Mouse (Mus musculus): ENCODE measurements at regions not wholly inside any gene's neighbourhood (a gene's known extent, or its start where the extent isn't known, plus 50 kb on each side); places are given as distances from the start of the nearest gene placed in this dataset.

DNA sequence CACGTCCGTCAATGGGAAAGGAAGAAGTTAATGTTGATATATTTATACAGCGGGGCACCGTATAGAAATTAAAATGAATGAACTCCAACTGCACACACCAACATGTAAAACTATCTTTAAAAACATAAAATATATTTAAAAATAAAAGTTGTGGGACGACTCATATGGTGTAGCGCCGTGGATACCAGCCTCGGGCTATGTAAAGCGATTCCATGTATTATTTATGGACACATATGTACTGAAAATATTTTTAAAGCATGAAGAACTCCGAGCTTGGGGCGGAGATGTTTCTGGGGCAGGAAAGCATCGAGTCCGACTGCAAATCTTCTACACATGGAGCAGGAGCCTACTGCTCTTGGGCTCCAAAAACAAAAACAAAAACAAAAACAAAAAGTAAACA lies 182.4 kb downstream of the Cryba4 start:
- ATAC-seq (ENCODE audit: poor library complexity, severe bottlenecking) = no peak

DNA sequence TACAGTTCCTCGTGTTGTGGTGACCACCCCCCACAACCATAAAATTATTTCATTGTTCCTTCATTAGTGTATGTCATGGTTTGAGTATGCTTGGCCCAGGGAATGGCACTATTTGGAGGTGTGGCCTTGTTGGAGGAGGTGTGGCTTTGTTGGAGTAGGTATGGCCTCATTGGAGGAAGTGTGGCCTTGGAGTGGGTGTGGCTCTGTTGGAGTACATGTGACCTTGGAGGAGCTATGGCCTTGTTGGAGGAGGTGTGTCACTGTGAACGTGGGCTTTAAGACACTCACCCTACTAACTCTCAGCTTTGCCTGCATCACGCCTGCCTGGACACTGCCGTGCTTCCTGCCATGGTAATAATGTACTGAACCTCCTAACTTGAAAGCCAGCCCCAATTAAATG lies 179.9 kb downstream of the Cryba4 start:
- no peak for ATAC-seq (ENCODE audit: poor library complexity, severe bottlenecking)

DNA sequence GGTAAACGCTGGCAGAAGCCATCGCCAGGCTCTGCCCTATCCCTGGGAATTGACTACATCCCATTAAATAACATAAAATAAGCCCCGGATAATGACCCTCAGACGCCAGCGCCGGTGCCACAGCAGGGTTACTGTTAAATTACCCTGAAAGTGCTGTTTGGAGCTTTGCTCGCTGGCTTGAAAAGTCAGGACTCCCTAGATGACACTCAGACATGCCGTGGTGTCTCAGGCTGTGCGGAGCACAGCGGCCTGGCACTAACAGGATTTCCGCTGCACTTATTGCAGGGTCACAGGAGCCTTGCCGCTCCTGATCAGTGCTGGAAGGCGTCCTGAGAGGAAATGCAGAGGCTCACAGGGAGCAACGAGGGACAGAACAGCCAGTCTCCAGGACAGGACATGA lies 175.2 kb downstream of the Cryba4 start:
- no peak for ATAC-seq (ENCODE audit: poor library complexity, severe bottlenecking)

DNA sequence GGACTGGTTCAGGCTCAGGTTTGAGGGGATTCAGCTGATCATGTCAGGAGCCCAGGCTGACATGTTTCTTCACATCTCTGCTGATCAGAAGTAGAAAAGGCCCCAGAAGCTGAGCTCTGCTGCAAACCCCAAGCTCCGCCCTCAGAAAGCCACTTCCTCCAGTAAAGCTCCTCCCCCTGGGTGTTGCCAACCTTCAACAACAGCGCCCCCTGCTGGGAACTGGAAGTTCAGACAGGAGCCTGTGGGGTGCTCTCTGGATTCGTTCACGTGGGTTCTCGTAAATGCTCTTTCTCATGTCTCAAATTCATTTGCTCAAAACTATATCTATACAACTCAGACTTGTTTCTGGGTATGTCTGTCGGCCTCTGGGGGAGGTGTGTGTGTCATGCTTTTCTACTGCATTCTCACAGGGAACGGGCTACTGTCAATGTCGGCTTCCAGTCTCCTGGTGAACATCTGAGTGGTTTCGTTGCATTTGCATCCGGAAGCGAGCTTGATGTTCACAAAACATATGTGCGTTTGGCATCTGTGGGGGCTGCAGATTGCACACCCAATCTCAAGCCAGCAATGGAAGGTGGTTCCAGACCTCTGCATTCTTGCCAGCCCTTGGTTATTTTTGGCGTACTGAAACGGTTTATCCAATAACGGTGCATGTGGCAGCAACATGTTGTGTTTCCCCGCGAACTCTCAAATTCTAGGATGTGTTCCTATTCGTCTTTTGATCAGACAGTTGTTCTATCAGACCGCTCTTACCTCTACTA lies 174.3 kb downstream of the Cryba4 start:
- no peak for ATAC-seq (ENCODE audit: poor library complexity, severe bottlenecking)

DNA sequence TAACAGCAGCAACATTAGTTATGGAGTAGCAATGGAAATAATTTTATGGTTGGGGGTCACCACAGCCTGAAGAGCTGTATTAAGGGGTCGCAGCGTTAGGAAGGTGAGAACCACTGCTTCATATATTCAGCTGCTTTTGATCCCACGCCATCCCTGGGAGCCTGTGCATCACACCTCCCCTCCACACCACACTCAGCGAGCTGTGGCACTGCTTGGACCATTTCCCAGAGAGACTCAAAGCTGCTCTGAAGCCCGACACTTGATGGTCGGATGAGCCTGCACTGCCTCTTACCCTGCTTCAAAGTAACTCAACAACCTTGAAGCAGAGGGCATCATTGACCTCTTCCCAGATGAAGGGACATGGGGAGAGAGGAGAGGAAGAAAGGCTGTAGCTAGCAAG lies 171.3 kb downstream of the Cryba4 start:
- no peak for ATAC-seq (ENCODE audit: poor library complexity, severe bottlenecking)

DNA sequence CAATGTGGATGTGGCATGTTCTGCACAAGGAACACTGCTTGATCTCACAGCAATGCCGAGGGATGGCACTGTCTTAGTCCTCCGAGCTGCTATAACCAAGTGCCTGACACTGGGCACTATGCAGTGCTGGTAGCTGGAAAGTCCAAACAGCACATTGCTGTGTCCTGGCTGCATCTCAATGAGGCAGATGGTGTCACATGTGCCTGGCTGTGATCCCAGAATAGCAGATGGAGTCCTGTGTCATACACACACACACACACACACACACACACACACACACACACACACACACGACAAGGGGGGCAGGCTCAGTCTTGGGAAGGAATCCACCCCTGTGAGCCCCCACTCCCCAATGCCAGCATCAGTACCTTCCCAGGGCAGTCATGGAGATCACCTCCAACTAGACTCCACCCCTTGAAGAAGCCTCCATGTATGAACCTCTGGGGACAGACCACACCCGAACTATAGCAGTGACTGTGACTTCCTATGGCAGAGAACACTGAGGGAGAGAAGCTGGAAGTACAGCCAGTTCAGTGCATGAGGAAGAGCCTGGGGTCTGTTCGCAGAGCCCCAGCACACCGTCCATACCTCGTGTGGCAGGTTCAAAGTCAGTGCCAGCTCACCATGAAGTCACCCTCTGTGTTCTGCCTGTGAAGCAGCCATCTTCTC lies 160.3 kb downstream of the Cryba4 start:
- ATAC-seq (ENCODE audit: poor library complexity, severe bottlenecking) = no peak

DNA sequence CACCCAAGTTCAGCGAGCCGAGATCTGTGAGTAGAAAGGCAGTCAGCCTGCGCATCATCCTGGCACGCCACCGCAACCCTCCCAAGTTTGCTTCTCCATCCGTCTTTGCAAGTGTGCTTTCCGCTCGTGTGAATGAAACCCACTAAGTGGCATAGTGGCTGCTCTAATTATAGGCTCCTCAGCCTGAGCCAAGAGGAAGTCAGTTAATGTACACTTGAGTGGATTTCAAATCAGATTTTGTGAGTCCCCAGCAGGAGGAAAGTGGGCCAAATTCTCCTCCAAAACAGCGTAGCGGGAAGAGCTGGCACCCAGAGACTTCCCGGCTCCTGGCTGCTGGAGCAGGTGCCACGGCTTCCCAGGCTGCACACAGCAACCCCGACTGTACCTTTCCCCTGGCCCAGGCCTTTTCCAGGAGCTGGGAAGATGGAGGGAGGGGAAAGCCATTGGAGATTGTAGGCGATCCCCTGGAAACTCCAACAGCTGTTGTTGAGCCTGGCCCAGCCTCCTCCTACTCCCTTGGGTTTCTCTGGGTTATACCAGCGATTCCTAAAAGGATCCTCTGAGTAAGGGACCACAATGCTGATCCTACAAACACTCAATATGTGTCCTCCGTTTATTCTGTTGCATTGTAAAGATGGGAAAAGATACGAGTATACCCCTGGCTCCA lies 158.3 kb downstream of the Cryba4 start:
- no peak for ATAC-seq (ENCODE audit: poor library complexity, severe bottlenecking)

DNA sequence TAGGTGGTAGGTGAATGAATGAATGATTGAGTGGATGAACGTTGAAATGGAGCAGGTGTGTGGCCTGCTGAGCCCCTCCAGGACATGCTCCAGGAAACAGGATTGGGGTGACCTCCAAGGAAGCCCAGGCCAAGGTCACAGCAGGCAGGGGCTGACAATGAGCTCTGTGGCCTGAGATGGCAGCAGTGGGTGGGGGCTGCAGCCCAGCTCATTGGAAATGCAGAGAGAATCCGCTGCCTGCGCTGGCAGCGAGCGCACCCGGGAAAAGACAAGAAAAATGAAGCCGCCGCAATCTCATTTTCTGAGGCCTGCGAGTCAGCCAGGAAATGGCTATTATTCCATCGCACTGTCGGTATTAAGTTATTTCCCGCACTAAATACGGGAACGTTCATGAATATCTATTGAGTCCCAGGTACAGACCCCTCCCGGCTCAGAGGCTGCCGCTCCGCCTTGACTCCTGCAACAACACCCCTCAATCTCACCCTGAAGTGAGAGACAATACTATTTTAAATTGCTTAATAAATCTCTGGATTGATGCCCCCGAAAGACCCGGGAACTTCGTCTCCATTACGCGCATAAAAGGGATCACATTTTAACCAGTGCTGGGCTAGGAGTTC lies 153.7 kb downstream of the Cryba4 start:
- no peak for ATAC-seq (ENCODE audit: poor library complexity, severe bottlenecking)

DNA sequence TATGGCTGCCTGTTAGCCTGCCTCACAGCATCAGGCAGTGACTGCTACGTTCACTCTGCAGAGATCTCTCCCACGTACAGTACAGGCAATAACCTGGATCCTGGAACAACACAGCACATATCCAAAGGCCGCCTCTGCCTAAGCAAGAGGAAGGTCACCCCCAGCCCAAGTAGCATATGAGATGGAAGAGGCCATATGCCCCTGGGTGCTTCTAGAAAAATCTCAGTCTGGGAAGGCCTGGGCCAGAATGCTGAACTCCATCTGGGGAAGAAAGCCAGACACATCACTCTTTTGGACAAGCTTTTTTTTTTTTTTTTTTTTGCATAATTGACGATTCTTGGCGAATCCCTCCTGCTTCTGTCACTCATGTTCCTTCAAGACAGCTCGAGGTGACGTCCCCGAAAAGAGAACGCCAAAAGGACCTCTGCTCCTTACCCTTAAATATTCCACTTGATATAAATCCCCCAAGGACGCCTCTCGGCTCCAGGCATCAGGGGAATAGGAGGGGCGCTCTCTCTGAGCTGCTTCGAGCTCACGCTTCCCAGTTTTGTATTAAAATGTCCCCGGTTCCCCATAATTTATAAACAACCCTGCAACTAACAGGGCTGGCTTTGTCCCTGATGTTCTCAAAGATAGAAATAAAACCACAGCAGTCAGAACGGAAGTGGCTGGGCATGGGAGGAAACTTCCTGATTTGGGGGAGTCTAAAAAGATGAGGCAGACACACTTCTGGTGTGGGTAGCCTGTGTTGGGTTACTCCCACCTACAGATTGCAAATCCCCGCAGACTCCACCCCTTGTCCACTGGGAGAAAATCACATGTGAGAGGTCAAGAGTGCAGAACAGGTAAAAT lies 150.4 kb downstream of the Cryba4 start:
- no peak for ATAC-seq (ENCODE audit: poor library complexity, severe bottlenecking)

DNA sequence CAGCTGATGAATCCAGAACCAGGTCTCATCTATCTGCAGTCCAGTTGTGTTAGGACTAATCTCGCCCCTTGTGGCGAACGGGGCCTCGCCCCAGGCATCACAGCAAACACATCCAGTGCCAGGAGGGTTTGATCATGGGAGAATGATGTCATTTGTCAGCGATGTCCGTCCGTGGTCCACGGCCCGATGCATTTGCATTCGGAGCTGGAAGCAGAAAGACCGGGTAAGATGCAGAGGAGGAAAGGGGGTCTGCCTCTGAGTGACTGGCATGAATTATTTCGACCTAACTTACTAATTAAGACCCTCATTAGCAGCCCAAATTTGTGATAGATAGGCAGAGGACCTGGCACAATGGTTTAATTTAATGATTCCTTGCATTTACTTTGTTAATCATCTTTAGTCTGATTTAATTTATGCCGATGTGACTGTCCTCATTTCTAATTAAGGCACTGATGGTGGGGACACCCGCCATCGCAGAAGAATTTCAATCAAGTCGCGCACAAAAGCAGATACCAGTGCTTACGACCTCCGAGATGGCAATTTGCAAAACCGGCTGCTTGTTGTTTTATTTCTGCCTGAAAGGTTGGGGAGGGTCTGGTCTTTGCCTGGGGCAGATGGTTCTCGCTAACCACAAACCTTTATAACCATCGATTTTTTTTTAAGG lies 141.9 kb downstream of the Cryba4 start:
- ATAC-seq (ENCODE audit: poor library complexity, severe bottlenecking) = no peak

DNA sequence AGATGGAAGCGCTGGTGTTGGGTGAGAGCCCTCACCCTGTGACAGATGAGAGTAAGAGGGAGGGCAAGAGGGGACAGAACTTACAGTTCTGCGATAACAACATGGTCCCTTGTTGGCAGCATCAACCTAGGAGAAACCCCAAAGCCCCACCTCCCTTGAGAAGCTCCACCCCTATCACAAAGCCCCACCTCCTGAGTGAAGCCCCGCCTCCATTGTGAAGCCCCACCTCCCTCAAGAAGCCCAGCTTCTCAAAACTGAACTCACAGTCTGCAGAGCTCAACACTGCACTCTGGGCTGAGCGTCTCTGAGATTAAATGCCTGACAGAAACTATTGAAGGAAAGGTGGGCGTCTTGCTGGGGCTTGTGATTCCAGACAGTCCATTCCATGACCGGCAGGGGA lies 131.6 kb downstream of the Cryba4 start:
- ATAC-seq (ENCODE audit: poor library complexity, severe bottlenecking) = no peak

DNA sequence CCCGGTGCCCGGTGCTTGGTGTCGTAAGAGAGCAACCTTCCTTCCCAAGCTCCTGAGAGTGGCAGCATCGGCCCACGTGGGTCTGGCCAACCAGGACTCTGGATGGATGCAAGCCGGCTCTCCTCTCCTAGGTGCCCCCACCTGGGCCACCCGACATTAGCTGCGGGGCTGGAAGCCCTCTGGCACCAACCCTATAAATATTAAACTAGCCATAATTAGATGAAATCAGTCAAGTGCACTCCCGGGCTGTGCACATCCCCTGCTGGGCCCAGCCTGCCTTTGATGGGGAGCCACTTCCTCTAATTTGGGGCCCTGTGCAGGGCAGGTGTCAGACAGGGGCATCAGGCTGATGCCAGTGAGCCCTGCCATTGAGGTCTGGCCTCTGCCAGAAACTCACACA lies 130.8 kb downstream of the Cryba4 start:
- ATAC-seq (ENCODE audit: poor library complexity, severe bottlenecking) = no peak

DNA sequence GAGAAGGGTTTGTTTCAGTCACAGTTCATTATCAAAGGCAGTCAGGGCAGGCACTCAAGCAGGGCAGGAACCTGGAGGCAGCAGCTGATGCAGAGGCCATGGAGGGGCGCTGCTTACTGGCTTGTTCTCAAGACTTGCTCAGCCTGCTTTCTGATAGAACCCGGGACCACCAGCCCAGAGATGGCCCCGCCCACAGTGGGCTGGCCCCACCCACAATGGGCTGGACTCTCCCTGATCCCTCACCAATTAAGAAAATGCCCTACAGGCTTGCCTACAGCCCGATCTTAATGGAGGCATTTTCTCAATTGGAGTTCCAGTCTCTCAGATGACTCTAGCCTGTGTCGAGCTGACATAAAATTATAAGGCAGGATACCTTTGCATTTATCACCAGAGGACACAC lies 129.7 kb downstream of the Cryba4 start:
- ATAC-seq (ENCODE audit: poor library complexity, severe bottlenecking) = no peak

DNA sequence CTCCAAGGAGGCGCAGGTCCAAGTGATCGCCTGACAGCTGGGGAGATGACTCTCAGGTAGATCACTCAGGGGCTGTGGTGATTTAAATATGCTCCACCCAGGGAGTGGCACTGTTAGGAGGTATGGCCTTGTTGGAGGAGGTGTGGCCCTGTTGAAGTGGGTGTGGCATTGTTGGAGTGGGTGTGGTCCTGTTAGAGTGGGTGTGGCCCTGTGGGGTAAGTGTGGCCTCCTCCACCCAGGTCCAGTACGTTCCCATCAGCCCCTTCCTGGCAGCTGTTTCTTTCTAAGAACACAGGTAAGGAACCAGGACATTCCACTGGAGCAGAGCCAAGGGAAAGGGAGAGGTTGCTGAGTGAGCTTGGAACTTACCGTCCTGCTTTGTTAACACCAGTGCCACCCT lies 125.1 kb downstream of the Cryba4 start:
- no peak for ATAC-seq (ENCODE audit: poor library complexity, severe bottlenecking)

DNA sequence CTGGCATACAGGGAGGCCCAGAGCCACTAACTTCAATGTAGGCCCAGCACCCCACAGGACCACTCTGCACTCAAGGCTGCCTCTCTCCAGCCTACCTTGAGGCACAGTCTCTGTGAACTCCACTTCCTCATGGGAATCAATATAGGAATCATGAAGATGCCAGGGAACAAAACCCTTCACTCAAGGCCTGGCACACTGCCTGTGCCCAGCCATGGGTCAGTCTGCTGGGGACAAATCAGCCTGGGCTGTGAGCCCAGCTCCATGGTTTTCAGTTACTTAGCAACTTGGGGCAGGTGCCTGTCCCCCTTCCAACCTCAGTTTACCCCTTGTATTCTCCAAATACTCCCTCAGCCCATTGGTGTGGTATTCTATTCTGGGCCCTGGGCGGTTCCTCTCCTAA lies 119.6 kb downstream of the Cryba4 start:
- ATAC-seq (ENCODE audit: poor library complexity, severe bottlenecking) = no peak

DNA sequence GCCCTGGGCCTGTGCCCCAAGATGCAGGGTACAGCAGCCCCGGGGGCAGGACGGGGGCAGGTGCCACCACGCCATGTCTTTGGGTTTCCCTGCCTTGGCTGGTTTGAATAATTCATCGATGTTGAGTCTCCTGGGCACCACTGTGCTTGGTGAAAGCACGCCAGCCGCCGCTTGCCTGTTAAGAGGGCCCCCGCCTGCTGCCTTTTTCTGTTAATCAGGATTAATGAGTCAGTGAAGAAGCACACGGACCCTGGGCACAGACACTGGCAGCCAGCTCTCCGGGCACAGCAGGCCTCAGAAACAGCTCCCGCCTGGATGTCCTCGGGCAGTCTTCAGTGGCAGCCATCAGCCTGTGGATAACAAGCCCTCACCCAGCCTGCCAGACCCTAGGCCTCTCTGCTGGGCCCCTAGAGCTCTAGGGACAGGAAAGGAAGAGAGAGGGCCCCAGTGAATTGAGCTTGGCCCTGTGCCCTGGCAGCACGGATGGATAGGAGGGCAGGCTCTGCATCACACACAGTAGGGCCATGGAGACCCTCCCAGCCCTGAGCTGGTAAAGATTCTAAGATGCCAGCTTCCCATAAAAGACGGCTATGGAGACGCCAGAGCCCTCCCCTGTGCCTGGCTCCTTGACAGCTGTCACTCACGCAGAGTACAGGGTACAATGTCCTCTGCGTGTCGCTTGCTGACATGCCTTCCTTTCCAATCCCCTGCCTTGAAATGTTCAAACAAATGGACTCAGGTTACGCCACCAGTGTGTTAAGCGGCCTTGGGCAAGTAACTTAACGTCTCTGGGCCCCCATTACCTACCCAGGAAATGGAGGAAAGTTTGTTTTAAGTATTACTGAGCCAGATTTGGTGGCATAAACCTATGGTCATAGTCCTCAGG lies 118.4 kb downstream of the Cryba4 start:
- no peak for ATAC-seq (ENCODE audit: poor library complexity, severe bottlenecking)

DNA sequence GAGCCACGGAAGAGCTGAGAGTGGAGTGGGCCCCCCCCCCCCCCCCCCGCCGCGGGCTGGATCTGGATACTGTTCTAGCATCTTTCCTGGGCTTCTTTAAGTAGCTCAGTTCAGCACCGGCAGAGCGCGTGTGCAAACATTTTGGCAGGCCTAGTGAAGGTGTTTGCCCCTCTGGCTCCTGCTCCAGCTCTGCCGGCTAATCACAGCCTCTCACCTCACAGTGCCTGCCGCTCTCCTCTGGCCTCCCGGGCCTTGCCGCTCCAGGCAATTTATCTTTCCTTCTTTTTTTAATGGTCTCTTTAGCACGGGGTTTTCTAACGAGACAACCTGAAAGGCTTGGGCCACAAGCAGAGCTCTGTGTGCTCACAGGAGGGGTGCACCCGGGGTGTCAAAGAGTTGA lies 115.7 kb downstream of the Cryba4 start:
- no peak for ATAC-seq (ENCODE audit: poor library complexity, severe bottlenecking)

DNA sequence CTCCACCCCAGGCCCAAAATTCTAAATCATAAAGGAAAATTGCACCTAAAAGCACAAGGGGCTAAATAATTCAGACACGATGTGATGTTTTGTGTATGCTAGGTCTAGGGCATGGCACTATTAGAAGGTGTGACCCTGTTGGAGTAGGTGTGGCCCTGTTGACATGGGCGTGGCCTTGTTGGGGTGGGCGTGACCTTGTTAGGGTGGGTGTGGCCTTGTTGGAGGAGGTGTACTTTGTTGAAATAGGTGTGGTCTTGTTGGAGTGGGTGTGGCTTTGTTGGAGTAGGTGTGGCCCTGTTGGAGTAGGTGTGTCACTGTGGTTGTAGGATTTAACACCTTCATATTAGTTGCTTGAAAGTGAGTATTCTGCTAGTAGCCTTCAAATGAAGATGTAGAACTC lies 114.1 kb downstream of the Cryba4 start:
- ATAC-seq (ENCODE audit: poor library complexity, severe bottlenecking) = no peak

DNA sequence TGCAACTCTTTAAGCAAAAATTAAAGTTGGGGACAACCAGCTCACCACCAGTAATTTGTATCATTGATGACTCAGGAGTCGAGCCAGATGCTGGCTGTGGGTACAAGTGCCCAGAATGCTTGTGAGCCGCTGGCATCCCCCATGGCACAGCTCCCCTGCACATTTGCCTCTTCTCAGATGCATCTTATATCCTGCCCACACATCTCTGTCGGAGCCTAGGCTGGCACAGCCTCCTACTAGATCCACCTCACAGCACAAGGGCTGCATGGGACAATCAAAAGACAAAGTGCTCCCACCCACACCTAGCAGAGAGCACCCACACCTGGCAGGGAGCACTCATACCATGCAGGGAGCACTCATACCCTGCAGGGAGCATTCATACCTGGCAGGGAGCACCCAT lies 109.6 kb downstream of the Cryba4 start:
- no peak for ATAC-seq (ENCODE audit: poor library complexity, severe bottlenecking)

Data from megakaryocyte, adult 5-6 weeks (primary cell).